Mouse (Mus musculus) left cerebral cortex, postnatal 14 days (tissue): ENCODE data around the gene Nxpe3. TPM values are rescaled to one million over a fixed set of nuclear protein-coding genes. Genes with fewer than 3 reads are reported as not detected.
A peak's percentile ranks its signal among the peaks of the same experiment; 100 is the strongest.
"Not testable (repeated sequence)": the region's sequence is repeated elsewhere in the genome, so short reads cannot be mapped to it uniquely, and the experiment has no call there.

Experiments used
- DNase-seq, 2 experiments: peaks; one replicate each; pipeline ENCODE4 v3.0.0; 2021 to 2022; ENCODE audit warnings: low spot score in 2 of 2, mixed read lengths in 1 of 2
- intact Hi-C: fragments of 180-260 bp; cut with DNase I; formaldehyde crosslinking; loops from one replicate; pipeline ENCODE4 v1.15.1; 2025
- total RNA-seq, 2 experiments: library from RNA; stranded (reverse); gene quantifications; 2 replicates each; pipeline ENCODE4 v1.2.3; 2021

Gene Nxpe3
- total RNA-seq, 2 experiments from 2014 or later: 7.3 to 7.5 TPM

DNA sequence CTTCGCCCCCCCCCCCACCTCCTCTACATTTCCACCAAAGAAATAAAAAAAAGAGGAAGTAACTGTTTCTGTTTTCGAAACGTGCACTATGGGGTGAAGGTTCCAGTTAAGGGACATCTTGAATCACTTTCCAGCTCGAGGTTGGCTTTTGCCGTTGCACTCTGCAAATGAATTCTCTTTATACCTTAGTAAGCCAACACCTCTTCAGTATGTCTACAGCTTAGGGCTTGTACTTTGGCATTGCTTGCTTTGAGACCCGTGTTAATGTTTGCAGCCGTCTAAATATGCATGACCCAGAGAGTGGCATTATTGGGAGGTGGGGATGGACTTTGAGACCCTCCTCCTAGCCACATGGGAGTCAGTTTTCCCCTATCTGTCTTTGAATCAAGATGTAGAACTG is 2.6 kb downstream of the Nxpe3 start:
- intact Hi-C loops: no loop called here
- DNase-seq: no peak

DNA sequence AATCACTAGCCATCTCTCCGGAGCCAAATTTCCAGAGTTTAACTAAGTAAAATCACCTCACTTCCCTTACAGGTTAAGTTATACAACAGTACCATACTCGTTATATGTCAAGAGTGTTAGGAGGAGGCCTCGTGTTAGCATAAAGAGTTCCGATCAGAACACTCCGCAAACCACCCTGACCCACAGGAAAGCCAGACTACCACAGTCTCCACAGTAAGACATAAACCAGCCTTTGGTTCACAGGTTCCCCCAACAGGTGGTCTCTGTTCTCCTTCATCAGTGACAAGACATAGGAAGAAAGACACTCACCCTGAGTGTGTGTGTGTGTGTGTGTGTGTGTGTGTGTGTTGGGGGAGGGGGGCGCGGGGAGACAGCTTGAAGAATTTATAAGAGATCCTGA is 3.7 kb downstream of the Nxpe3 start:
- no peak for DNase-seq
- intact Hi-C loops: no loop called here

DNA sequence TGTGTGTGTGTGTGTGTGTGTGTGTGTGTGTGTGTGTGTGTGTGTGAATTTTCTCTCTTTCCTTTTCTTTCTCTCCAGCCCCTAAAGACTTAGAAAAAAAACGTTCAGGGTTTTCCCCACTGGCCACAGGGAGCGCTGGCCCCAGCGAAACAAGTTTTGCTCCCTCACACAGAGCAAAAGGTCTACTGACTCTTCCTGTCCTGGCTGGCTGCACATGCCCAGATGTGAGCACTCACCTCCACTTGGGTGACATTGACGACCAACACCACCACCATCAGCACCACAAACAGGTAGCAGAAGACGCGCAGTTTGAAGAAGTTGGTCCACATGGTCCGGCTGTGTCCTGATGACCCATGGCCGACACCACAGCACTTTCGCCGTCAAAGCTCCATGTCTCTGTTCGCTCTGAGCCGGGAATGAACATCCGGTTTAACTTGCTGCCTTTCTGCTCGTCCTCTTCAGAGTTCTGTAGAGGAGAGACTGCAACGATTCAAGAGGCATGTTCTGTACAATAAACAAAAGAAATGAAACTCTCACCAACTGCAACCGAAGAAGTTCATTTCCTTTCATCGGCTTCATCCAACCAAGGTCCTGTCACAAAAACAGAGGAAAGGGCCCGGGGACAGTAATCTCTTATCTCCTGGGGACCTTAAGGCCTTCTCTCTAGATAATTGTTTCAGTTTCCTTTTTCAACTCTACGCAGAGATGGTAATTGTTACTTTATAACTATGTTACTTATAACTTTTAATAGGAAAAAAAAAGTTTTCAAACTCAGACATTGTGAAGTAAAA is 4.5 kb downstream of the Nxpe3 start:
- intact Hi-C loops: no loop called here
- DNase-seq: no peak

DNA sequence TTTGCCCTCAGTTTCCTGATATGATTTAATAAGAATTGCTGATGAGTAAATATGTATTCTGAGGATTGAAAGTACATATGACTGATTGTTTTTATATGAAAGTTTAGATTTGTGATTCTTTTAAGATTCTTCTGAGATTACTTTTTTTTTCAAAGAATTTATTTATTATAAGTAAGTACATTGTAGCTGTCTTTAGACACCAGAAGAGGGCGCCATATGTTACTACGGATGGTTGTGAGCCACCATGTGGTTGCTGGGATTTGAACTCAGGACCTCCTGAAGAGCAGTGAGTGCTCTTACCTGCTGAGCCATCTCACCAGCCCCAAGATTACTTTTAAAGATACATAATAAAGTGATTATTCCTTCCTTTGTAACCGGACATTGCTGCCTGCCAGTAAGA is 5.6 kb downstream of the Nxpe3 start:
- intact Hi-C loops: no loop called here
- no peak for DNase-seq

DNA sequence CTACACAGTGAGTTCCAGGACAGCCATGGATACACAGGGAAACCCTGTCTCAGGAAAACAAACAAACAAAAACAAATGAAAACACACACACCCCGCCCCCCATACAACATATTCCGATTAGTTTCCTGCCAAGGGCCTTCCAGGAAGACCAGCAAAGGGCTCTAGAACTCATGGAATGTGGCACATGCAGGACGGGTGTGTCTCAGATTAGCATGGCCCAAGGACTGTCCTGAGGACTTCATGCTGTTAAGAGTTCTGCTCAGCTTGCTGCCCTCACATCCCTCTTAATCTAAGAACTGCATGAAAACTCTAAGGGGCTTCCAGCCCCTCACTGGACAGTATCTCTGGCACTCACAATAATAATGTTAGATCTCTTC is 6.5 kb downstream of the Nxpe3 start:
- intact Hi-C loops: no loop called here
- DNase-seq: no peak

DNA sequence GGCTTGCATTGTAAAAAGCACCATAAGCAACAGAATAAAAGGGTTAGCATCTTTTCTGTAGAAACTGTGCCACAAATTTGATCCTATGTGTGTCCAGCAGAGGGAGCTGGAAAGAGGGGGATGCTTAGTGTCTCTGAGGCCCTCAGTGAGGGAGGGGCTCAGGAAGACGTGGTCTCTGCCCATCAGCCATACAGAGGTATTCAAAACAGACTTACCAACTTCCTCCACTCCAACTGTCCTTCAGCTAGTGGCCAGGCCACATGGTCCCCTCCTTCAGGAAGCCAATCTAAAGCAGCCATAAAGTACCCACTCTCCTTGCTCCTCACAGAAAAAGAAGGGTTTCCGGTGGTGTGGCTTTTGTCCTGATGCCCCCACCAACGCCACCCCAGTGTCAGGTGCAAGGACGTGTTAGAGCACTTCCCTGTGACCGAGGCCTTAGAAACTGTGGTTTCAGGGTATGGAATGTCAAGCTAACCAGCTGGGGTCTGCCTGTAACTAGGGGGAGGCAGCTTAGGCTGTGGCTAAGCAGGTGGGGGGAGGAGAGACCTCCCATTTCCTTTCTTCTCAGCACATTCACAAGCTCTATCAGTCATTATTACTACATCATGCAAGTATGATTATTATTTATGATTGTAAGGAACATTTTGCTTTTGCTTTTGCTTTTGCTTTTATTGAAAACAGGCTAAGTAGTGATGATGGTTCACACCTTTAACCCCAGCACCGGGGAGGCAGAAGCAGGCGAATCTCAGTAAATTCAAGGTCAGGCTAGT is 7.1 kb downstream of the Nxpe3 start:
- intact Hi-C loops: no loop called here
- no peak for DNase-seq

DNA sequence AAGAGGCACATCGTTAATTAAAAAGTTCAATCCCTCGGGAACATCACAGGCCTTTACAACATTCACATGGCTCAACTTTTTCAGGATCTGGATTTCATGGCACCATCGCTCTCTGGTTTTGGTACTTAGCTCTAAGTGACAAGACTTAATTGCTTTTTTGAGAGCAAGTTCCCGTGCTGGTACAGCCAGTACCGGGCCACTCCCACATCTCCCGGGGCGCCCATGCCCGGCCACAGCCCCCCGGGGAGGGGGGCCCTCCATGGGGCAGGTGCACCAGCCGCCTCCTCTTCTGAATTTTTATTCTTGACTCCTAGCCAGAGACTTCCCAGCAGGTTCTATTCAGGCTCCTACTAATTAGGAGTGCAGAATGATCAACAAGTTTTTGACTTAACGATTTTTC is 10.8 kb downstream of the Nxpe3 start:
- DNase-seq: no peak
- intact Hi-C loops: no loop called here

DNA sequence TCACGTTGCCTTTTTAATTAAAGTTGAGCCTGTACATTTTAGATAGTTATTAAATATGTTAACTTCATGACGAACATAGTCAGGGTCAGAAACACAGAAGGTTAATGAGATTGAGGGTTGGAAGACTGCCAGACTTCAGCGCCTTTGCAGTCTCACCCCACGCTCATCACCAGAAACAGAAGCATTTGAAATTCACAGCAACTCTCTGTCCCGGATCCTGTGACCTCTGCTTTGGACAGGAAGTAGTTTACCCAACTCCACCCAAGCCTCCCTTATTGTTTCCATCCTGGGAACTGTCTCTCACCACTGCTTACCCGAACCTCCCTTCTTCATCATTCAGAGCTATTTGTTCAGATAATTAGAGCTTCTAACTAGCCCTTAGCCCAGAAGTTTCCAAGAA is 19.1 kb downstream of the Nxpe3 start:
- intact Hi-C loops: no loop called here
- DNase-seq: no peak

DNA sequence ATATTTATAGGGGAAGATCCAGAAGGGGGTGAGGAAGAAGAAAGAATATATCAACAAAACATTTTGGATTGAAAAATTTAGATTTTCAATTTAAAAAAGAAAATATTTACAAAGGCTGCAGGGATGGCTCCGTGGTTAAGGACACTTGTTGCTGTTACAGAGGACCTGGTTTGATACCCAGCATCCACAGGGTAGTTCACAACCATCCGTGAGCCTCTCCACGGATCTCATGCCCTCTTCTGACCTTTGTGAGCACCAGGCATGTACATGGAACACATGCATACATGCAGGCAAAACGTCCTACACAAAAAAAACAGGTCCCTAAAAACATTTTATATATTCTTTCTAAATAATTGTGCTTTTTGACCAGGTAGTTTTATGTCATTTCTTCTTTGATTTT is 31.3 kb downstream of the Nxpe3 start:
- intact Hi-C loops: no loop called here

DNA sequence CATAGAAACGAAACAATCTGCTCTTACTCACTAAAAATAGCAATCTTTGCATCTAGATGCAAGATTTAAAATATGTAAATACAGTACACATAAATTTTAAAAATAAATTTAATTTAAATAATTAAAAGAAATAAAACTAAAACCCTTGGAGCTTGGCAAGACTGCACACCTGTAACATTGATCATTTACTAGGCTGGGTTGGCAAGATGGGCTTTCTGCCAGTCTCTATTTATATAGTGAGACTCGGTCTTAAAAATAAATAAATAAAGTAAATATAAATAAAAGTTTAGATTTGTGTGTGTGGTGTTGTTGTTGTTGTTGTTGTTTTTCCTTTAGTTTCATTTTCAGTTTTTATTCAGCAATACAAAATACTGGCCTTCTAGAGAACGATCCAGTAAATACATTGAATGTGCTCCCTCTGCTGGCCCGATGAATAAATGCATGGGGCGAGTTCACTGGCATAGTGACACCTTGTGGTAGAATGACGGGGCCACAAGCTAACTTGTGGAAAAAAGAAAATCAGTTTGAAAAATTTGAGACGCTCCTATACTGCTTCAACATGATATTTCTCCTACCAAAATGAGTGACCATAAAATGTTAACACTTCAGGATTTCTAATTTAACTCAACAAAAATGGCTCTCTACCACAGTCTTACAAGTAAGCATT is 31.8 kb downstream of the Nxpe3 start:
- intact Hi-C loops: no loop called here
- DNase-seq: peak; percentile 80 to 81

More for the DNA sequence above, 31.3 kb downstream of the Nxpe3 start:
- DNase-seq: no peak

DNA sequence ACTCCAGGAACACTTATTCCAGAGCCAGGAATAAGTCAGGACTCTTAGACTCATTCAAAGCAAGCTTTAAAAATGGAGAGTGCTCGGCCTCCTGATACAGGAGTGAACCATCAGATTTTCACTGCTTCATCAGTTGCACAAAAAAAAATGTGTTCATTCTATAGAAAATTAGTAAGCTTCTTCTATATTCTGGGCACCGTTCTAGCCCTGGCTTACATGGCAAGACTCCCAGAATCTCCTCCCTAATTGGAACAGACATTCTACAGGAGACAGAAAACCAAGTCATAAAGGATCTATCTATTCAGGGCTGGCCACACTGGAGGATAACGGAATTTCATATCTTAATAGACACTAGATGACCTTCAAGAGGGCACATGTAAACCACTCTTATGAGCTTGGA is 34.0 kb downstream of the Nxpe3 start:
- intact Hi-C loops: no loop called here

DNA sequence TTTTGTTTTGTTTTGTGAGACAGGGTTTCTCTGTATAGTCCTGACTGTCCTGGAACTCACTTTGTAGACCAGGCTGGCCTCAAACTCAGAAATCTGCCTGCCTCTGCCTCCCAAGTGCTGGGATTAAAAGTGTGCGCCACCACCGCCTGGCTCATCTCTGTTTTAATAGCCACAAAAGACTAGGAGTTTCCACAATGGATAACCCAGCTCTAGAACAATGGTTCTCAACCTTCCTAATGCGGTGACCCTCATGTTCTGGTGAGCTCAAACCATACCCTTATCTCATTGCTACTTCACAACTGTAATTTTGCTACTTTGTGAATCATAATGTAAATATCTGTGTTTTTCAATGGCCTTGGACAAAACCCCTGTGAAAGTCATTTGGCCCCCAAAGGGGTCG is 35.7 kb downstream of the Nxpe3 start:
- intact Hi-C loops, DNase-seq: not testable (repeated sequence)

More for the DNA sequence above, 34.0 kb downstream of the Nxpe3 start:
- peak; percentile 31 to 40 for DNase-seq

DNA sequence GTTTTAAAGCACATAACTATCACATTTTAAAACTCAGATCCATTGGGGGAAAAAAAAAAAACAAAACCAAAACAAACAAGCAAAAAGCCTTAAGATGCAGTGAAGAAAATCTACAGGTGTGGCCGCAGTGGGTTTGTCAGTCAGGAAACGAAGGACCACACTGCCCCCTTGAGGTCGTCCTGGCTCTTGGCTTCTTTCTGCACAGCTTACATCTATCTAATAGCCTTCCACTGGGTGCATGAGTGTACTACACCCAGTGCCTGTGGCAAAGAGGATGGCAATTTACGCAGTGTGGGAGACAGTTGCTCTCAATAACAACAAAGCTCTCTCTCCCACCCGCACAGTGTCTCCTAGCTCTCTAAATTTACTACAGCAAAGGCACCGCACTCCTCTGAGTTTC is 36.6 kb downstream of the Nxpe3 start:
- intact Hi-C loops: no loop called here
- DNase-seq: peak; percentile 72 to 91

DNA sequence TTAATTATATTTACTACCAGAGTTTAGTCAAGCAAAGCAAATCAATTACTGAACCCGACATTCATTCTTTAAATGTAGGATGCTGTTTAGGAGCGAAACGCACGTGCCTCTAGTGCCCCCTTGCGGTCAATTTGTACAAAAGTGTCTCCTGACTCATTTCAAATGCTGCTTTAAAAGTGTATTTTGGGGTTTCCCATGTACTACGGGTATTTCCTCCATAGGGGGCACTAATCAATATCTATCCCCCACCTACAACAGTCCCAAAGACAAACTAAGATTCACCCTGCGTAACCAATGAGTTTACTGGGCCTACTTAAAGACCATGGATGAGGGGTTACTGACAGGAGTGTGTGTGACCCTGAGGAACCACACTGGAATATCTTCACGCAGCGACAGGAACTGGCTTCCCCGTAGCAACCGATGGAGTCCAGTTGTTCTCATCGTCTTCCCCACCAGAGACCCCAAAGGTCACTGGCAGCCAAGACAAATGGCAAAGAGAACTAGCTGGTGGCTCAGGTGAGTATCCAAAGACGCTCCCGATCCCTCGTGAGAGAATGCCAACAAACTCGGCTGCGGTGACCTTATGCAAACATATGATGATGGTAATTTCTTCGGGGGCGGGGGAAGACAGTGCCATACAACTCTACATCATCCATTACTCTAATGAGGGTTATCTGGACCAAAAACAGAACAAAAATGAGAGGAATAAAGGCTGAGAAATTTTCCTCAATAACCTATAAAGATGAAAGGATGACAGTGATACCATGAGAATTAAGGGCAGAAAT is 42.0 kb downstream of the Nxpe3 start:
- intact Hi-C loops: loop anchor here (2.0 to 5.0 kb wide), 3 partner anchors 331 to 701 kb away; no protein-coding TSS in a partner anchor
- peak; percentile 72 to 86 for DNase-seq

DNA sequence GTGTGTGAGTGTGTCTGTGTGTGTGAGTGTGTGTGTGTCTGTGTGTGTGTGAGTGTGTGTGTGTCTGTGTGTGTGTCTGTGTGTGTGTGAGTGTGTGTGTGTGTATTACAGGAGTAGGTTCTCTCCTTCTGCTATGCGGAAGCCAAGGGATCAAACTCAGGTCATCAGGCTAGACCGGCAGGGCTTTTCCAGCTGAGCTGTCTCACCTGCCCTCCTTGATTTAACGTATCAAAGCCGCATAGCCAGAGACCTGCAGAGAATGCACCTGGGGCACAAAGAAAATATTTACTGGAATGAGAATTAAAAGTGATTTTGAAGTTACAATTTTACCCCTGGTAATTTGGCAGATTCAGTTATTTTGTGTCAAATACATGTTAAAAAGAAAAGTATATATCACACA is 42.6 kb downstream of the Nxpe3 start:
- DNase-seq: no peak
- intact Hi-C loops: loop anchor here (2.0 to 5.0 kb wide), 3 partner anchors 330 to 700 kb away; no protein-coding TSS in a partner anchor

DNA sequence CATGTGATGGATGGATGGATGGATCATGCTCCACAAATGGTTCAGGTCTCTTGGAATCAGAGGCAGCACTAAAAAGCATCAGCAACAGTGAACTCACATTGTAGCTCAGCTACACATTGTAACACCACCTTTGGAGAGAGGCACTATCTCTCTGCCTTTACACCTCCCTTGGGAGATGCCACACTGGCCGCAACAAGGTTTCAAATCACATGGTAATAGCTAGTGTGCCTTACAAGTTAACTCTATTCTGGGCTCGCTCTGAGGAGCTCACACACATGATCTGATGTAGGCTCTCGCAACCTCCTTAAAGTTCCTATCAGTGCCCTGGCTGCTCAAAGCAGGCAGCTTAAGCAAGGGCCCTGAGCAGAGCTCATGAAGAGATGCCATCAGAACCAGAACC is 44.6 kb downstream of the Nxpe3 start:
- DNase-seq: no peak
- intact Hi-C loops: loop anchor here (5.0 kb wide), 2 partner anchors 328 to 698 kb away; no protein-coding TSS in a partner anchor

DNA sequence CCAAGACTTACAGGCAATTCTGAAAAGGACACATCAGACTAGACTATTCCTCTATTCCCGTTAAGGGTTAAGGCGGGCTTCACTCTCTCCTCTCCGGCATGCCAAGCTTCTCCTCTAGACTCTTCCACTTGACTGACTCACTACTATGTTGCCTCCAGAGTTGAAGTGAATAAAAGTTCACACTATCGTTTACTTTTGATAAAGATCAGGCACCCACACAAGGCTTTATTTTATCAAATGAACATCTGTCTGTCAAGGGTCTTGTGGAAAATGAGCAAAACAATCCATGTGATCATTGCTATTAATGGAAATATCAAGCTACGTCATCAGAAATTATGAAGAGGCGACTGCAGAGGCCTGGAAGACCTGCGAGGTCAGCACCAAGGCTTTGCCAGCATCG is 47.4 kb downstream of the Nxpe3 start:
- no peak for DNase-seq
- intact Hi-C loops: no loop called here

DNA sequence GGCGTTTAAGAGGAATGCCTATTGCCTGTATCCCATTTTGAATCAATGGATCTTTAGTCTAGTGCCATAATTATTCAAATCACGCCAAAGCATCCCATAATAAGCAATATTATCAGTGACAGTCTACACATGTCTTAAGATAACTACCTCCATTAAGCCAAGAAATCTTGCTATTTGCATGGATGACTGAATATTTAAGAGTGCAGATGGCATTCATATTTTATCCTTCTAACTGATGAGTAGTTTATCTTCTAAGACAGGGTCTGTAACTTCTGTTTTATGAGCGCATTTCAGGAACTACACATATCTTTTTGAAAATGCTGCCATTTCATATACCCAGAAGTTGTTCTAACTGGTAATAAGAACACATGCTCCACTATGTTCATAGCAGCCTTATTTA is 50.2 kb downstream of the Nxpe3 start:
- intact Hi-C loops: no loop called here

DNA sequence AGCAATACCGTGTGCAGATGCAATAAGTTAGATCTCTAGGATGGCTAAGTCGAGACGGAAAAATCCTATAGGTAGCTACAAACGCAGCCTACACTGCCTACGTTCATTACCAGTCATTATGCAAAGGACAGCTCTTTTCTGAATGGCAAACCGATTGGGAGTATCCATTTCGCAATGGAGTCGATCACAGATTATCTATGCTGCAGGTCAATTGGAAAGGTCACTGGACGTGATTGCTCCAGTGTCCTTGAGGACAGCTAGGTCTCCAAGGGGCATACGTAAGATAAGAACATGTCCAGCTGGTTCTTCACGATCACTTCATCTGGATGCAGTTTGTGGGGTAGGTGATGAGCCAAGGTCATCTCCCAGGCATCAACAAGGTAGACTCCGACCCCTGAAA is 51.2 kb downstream of the Nxpe3 start:
- intact Hi-C loops: no loop called here
- DNase-seq: no peak

More for the DNA sequence above, 50.2 kb downstream of the Nxpe3 start:
- DNase-seq: no peak
